Mouse (Mus musculus): ENCODE measurements at regions not wholly inside any gene's neighbourhood (a gene's known extent, or its start where the extent isn't known, plus 50 kb on each side); places are given as distances from the start of the nearest gene placed in this dataset.

- WGBS: 83% methylated on average over 2 of the region's 2 CpGs
These were observed 690.7 kb upstream of the Frg1 start for GRCm38 (mm10) chr8:42107582-42107981.

GRCm38 (mm10) chr8:42069314-42069713 is 652.4 kb upstream of the Frg1 start:
- H3K4me3 ChIP-seq: no peak overlapping the region
- ATAC-seq (ENCODE audit: low read depth): no peak
- 73% methylated on average over 1 of the region's 1 CpGs for WGBS
- no peaks in the 10 kb centered on the region for H3K4me1 ChIP-seq (replicated peaks)
- H3K27me3 ChIP-seq: no peaks in the 10 kb centered on the region
- H3K36me3 ChIP-seq: no peaks in the 10 kb centered on the region
- H3K4me2 ChIP-seq: no peak overlapping the region
- no peaks in the 10 kb centered on the region for H3K9me3 ChIP-seq
- no peak overlapping the region for H3K9ac ChIP-seq
- H3K27ac ChIP-seq (replicated peaks): no peak overlapping the region

More at GRCm38 (mm10) chr8:42107582-42107981, 690.7 kb upstream of the Frg1 start:
- H3K9ac ChIP-seq: no peak overlapping the region
- H3K27ac ChIP-seq (replicated peaks): no peak overlapping the region
- no peaks in the 10 kb centered on the region for H3K27me3 ChIP-seq
- no peaks in the 10 kb centered on the region for H3K9me3 ChIP-seq
- no peak overlapping the region for H3K4me2 ChIP-seq
- no peak overlapping the region for H3K4me3 ChIP-seq
- H3K36me3 ChIP-seq: no peaks in the 10 kb centered on the region
- H3K4me1 ChIP-seq (replicated peaks): no peaks in the 10 kb centered on the region
- ATAC-seq (ENCODE audit: low read depth): no peak

- Histone ChIP-seq H3K4me1 (replicated peaks) (no peaks in the 10 kb centered on the region), H3K4me2 (no peak overlapping the region), H3K9me3 (no peaks in the 10 kb centered on the region), H3K27ac (replicated peaks) (no peak overlapping the region), H3K27me3 (no peaks in the 10 kb centered on the region), H3K4me3 (no peak overlapping the region), H3K36me3 (no peaks in the 10 kb centered on the region), H3K9ac (no peak overlapping the region)
- ATAC-seq (ENCODE audit: low read depth): no peak
- WGBS: 74% methylated on average over 5 of the region's 5 CpGs
These were observed 626.7 kb upstream of the Frg1 start for GRCm38 (mm10) chr8:42043526-42043925.

- H3K4me1 ChIP-seq (replicated peaks): no peaks in the 10 kb centered on the region
- no peak overlapping the region for H3K4me3 ChIP-seq
- no peak for ATAC-seq (ENCODE audit: low read depth)
- H3K27ac ChIP-seq (replicated peaks): no peak overlapping the region
- 98% methylated on average over 2 of the region's 2 CpGs for WGBS
- no peaks in the 10 kb centered on the region for H3K9me3 ChIP-seq
- no peaks in the 10 kb centered on the region for H3K36me3 ChIP-seq
- H3K27me3 ChIP-seq: no peaks in the 10 kb centered on the region
- H3K9ac ChIP-seq: no peak overlapping the region
- no peak overlapping the region for H3K4me2 ChIP-seq
These were observed 622.4 kb upstream of the Frg1 start for GRCm38 (mm10) chr8:42039245-42039644.

- H3K4me1 ChIP-seq (replicated peaks): no peaks in the 10 kb centered on the region
- WGBS: 88% methylated on average over 1 of the region's 1 CpGs
- no peak for ATAC-seq (ENCODE audit: low read depth)
These were observed 610.1 kb upstream of the Frg1 start for GRCm38 (mm10) chr8:42026934-42027333.

GRCm38 (mm10) chr8:42017786-42018185 is 600.9 kb upstream of the Frg1 start:
- H3K27me3 ChIP-seq: no peaks in the 10 kb centered on the region
- H3K27ac ChIP-seq (replicated peaks): no peak overlapping the region
- H3K4me1 ChIP-seq (replicated peaks): no peaks in the 10 kb centered on the region
- no peak overlapping the region for H3K9ac ChIP-seq
- H3K4me3 ChIP-seq: no peak overlapping the region
- H3K9me3 ChIP-seq: no peaks in the 10 kb centered on the region
- no peak for ATAC-seq (ENCODE audit: low read depth)
- 79% methylated on average over 3 of the region's 3 CpGs for WGBS
- H3K4me2 ChIP-seq: no peak overlapping the region
- no peaks in the 10 kb centered on the region for H3K36me3 ChIP-seq

More at GRCm38 (mm10) chr8:42026934-42027333, 610.1 kb upstream of the Frg1 start:
- no peak overlapping the region for H3K4me3 ChIP-seq
- no peak overlapping the region for H3K9ac ChIP-seq
- H3K4me2 ChIP-seq: no peak overlapping the region
- no peaks in the 10 kb centered on the region for H3K27me3 ChIP-seq
- H3K9me3 ChIP-seq: no peaks in the 10 kb centered on the region
- H3K36me3 ChIP-seq: no peaks in the 10 kb centered on the region
- no peak overlapping the region for H3K27ac ChIP-seq (replicated peaks)

GRCm38 (mm10) chr8:42003170-42003569 is 586.3 kb upstream of the Frg1 start:
- no peak overlapping the region for H3K4me2 ChIP-seq
- ATAC-seq (ENCODE audit: low read depth): no peak
- H3K4me1 ChIP-seq (replicated peaks): no peaks in the 10 kb centered on the region
- H3K27me3 ChIP-seq: no peaks in the 10 kb centered on the region
- H3K4me3 ChIP-seq: no peak overlapping the region
- no peaks in the 10 kb centered on the region for H3K9me3 ChIP-seq
- no peaks in the 10 kb centered on the region for H3K36me3 ChIP-seq
- no peak overlapping the region for H3K27ac ChIP-seq (replicated peaks)
- no peak overlapping the region for H3K9ac ChIP-seq

GRCm38 (mm10) chr8:41989040-41989501 is 572.2 kb upstream of the Frg1 start:
- H3K9me3 ChIP-seq: no peaks in the 10 kb centered on the region
- H3K27me3 ChIP-seq: no peaks in the 10 kb centered on the region
- H3K4me3 ChIP-seq: no peak overlapping the region
- 82% methylated on average over 8 of the region's 8 CpGs for WGBS
- no peak overlapping the region for H3K4me2 ChIP-seq
- no peaks in the 10 kb centered on the region for H3K4me1 ChIP-seq (replicated peaks)
- no peak overlapping the region for H3K27ac ChIP-seq (replicated peaks)
- H3K36me3 ChIP-seq: no peaks in the 10 kb centered on the region
- ATAC-seq (ENCODE audit: low read depth): no peak
- H3K9ac ChIP-seq: no peak overlapping the region

GRCm38 (mm10) chr8:41988216-41988615 is 571.3 kb upstream of the Frg1 start:
- Histone ChIP-seq H3K4me3 (no peak overlapping the region), H3K36me3 (no peaks in the 10 kb centered on the region), H3K27me3 (no peaks in the 10 kb centered on the region), H3K9ac (no peak overlapping the region), H3K27ac (replicated peaks) (no peak overlapping the region), H3K4me1 (replicated peaks) (no peaks in the 10 kb centered on the region), H3K4me2 (no peak overlapping the region), H3K9me3 (no peaks in the 10 kb centered on the region)
- 49% methylated on average over 5 of the region's 5 CpGs for WGBS
- ATAC-seq (ENCODE audit: low read depth): no peak

- H3K27ac ChIP-seq (replicated peaks): no peak overlapping the region
- ATAC-seq (ENCODE audit: low read depth): no peak
- no peak overlapping the region for H3K4me2 ChIP-seq
- no peaks in the 10 kb centered on the region for H3K9me3 ChIP-seq
- no peak overlapping the region for H3K4me3 ChIP-seq
- H3K36me3 ChIP-seq: no peaks in the 10 kb centered on the region
- H3K4me1 ChIP-seq (replicated peaks): no peaks in the 10 kb centered on the region
- H3K9ac ChIP-seq: no peak overlapping the region
- H3K27me3 ChIP-seq: no peaks in the 10 kb centered on the region
These were observed 570.5 kb upstream of the Frg1 start for GRCm38 (mm10) chr8:41987417-41987816.

- Histone ChIP-seq H3K27ac (replicated peaks) (no peak overlapping the region), H3K9me3 (no peaks in the 10 kb centered on the region), H3K4me1 (replicated peaks) (no peaks in the 10 kb centered on the region), H3K36me3 (no peaks in the 10 kb centered on the region), H3K9ac (no peak overlapping the region), H3K4me3 (no peak overlapping the region), H3K4me2 (no peak overlapping the region), H3K27me3 (no peaks in the 10 kb centered on the region)
- no peak for ATAC-seq (ENCODE audit: low read depth)
- WGBS: 82% methylated on average over 2 of the region's 2 CpGs
These were observed 555.5 kb upstream of the Frg1 start for GRCm38 (mm10) chr8:41972416-41972815.

- no peak for ATAC-seq (ENCODE audit: low read depth)
- H3K4me1 ChIP-seq (replicated peaks): no peaks in the 10 kb centered on the region
- 92% methylated on average over 3 of the region's 3 CpGs for WGBS
- no peak overlapping the region for H3K4me3 ChIP-seq
- H3K27me3 ChIP-seq: no peaks in the 10 kb centered on the region
- H3K27ac ChIP-seq (replicated peaks): no peak overlapping the region
- no peaks in the 10 kb centered on the region for H3K36me3 ChIP-seq
- H3K9me3 ChIP-seq: no peaks in the 10 kb centered on the region
- no peak overlapping the region for H3K9ac ChIP-seq
- H3K4me2 ChIP-seq: no peak overlapping the region
These were observed 553.7 kb upstream of the Frg1 start for GRCm38 (mm10) chr8:41970536-41970935.

- Histone ChIP-seq H3K27me3 (no peaks in the 10 kb centered on the region), H3K4me2 (no peak overlapping the region), H3K4me1 (replicated peaks) (no peaks in the 10 kb centered on the region), H3K36me3 (no peaks in the 10 kb centered on the region), H3K27ac (replicated peaks) (no peak overlapping the region), H3K4me3 (no peak overlapping the region), H3K9ac (no peak overlapping the region), H3K9me3 (no peaks in the 10 kb centered on the region)
- ATAC-seq (ENCODE audit: low read depth): no peak
- WGBS: 84% methylated on average over 3 of the region's 3 CpGs
These were observed 552.5 kb upstream of the Frg1 start for GRCm38 (mm10) chr8:41969408-41969807.

All from neural tube, embryonic 13.5 days (tissue).